Mouse (Mus musculus) cerebellum, adult 8-10 months (tissue): ENCODE measurements around the gene Snap47.
"Not testable (repeated sequence)": the region's sequence is repeated elsewhere in the genome, so short reads cannot be mapped to it uniquely, and the experiment has no call there.

Experiments
- DNase-seq: peaks from one replicate; pipeline ENCODE4 v3.0.0; 2022

Gene Snap47

DNA sequence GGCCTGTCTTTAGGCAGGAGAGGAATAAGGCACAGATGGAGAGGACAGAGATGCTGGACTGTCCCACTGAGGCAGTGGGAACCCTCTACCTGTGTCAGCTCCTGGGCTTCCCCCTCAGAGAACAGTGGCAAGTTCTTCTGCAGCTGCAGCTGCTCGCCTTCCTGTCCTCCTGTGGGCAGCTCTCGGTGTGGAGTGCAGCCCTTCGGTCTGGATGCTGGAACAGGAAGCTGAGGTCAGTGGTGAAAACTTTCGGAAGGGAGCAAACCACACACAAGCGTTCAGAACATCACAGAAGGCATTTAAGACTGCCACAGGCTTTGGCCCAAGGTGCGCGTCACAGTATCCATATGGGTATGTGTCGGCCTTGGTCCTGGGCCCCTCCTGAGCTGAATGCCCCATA, 29.6 kb downstream of the Snap47 start:
- no peak for DNase-seq

DNA sequence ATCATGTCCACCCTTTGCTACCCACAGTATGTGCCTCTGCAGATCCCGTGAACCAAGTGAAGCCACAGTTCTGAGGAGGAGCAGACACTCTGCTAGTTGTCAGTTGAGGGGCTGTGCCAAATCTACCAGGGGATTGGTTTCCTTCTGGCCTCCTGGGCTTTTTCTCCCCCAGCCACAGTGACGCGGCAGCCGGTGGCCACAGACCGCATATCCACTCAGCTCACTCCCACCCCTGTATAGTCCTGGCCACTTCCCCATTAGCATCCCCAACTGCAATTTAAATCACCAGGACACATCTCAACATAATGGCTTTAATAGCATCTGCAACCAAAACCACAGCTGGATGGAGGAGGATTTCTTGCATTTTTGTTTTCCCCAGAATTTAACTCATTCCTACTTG, 32.3 kb downstream of the Snap47 start:
- no peak for DNase-seq

DNA sequence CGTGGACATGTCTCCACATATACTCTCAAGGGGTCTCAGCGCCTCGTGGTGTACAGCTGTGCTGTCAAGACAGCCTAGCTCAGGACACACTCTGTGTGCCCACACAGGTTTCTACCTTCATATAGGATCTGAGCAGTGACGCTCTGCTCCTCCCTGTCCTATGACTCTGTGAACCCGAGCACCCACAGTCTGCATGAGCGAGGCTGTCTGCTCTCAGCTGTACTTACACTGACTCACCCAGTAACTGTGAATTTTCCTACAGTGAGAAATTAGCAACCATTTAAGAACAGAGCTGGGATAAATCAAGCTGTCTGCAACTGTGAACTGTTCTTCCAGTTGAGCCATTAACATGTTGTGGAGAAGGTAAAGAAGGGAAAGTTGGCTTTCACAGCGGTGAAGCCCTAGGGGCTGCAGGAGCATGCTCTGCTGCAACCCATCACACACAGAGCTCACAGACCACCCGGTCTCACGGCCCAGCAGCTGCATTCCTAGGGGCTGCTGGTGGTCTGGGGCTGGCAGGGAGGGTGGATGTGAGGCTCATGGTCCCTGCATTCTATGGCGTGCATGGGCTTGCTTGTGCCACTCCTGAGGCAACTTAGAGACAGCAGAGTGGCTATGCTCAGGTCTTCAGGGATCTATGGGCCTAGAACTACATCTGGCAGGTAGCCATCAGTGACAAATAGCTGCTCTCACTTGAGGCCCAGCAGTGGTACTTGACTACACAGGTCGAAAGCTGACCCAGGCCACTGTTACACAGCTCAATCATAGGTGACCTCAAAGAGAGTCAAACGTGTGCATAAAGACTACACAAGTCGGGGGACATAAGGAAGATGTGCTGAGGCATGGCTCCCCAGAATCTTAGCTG, 37.8 kb downstream of the Snap47 start:
- no peak for DNase-seq

DNA sequence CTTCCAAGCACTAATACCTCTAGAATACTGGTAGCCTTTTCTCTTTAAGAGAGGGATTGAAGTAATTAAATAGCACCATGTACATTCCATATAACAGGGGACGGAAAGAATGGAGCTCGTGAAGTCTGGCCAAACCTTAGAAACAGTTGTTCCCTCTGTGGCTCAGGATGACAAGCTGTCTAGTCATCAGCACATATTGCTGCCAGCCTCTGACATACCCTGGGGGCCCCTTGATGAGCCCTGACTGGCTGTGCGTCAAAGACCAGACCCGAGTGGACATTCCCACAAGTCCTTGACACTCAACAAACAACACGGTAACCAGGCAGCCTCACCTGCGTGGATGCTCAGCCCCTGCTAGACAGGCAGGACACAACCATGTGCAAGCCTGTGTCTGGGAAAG, 38.9 kb downstream of the Snap47 start:
- DNase-seq: no peak

GRCm38 (mm10) chr11:59410851-59411250, 40.1 kb downstream of the Snap47 start:
- DNase-seq: no peak

DNA sequence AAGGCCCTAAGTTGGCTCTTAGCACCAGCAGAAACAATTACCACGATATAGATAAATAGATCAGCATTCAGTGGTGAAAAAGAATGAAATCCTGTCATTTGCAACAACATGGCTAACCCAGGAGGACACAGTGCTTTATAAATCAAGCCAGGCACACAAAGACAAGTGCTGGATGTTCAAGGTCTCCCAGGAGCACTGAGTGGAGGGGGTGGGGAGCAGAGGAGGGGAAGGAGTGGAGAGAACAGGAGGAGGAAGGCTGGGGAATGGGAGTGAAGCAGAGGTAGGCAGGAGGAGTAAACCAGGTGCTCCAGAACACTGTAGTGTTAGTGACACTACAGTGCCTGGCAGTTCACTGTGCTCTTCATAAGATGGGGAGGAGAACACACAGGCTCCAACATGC, 45.2 kb downstream of the Snap47 start:
- no peak for DNase-seq

DNA sequence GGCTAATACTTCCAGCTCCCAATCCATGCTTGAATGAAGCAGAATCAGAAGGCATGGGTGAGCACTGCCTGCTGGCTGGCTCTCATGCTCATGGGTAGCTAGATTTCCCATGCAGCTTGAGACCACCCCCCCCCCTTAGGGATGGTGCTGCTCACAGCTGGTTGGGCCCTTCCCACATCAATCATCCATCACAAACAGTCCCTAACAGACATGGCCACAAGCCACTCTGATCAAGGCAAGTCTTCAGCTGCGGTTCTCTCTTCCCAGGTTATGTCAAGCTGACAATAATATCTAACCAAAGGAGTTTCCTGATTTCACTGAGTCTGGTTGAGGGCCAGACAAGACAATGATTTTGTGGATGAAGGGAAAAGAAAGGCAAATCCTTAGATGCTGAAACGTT, 50.1 kb downstream of the Snap47 start:
- no peak for DNase-seq

GRCm38 (mm10) chr11:59399830-59400229, 51.2 kb downstream of the Snap47 start:
- no peak for DNase-seq

DNA sequence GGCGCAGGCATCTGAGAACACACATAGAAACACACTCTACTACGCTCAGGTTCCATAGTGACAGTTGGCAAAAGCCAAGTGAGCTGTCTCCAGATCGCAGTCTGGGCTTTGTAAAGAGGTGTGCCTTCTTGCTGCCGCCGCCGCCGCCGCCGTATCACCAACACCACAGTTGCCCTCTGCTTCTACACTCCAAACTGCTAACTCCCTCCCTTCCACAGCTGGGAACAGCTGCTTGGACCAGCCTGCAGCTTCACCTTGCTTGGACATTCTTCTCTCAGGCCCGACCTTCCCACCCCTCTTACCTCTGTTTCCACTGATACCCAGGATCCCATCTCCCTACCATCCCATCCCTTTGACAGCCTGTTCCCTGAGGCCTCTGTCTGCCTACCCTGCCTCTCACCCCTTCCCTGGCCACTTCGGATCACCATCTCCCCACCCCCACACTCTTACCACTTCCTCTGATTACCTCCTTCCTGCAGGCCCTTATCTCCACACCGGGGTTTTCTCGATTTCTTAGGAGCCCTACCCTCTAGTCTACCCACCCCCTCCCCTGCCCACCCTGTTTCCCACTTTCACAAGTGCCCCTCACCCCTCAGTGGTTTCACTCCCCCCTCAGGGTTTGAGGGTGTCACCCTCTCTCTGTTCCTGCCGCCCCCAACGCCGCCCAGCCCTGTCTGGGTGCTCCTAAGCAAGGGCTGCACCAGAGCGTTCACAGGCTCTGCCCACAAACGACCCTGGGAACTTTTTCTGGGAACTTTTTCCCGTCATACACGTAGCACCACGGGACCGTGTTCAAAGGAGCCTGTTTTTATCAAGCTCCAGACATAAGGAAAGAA, 53.2 kb downstream of the Snap47 start:
- no peak for DNase-seq

- DNase-seq: no peak
Measured at GRCm38 (mm10) chr11:59394451-59394850, 56.5 kb downstream of the Snap47 start.

DNA sequence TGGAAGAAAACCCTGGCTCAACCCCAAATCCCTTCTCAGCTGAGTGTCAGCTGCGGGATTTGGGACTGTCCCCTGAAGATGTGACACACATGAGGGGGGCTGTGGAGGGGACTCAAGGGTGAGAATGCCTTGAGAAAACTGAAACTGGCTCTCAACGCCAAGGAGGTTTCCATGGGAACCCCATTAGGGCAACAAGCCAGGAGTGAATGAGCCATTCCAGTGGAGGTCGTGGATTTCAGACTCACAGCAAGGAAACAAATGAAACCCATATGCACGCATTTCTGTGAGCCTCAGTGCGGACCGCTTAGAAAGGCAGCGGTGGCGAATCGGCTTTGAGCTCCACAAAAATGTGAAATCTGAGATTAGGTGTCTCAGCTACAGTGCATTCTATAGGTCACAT, 57.4 kb downstream of the Snap47 start:
- DNase-seq: no peak

GRCm38 (mm10) chr11:59392300-59392699, 58.7 kb downstream of the Snap47 start:
- no peak for DNase-seq

DNA sequence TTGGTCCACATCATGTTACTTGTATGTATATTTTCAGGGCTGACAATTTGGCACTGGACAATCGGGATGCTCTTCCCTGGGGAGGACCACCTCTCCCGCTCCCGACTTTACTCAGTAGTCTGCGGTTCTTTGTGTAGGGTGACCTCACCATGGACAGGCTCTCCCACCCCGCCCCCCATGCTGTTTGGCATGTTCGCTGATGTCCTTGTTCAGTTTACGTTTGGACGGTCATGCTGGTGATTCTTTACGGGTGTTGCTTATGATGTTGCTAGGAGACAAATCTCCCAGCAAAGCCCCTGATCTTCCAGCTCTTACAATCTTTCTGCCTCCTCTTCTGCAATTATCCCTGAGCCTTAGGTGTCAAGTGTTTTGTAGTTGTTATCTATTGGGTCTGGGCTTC, 60.5 kb downstream of the Snap47 start:
- no peak for DNase-seq

- no peak for DNase-seq
Measured at GRCm38 (mm10) chr11:59389617-59390016, 61.4 kb downstream of the Snap47 start.

DNA sequence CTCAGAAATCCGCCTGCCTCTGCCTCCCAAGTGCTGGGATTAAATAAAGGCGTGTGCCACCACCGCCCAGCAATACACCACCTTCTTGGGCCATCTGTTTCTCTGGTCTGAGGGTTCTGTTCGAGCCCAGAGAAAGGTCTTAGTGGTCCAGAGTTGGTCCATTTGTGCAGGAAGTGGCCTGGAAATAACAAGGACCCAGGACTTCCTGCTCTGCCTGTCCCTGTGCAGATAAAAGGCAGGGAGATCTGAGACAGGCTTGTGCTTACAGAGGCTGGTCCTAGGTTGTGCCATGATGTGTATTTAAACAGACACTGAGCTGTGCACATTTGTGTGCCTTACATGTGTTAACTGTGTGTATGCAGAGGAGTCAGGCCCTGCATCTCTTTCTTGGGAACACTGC, 62.2 kb downstream of the Snap47 start:
- no peak for DNase-seq

GRCm38 (mm10) chr11:59387471-59387870, 63.5 kb downstream of the Snap47 start:
- DNase-seq: no peak

DNA sequence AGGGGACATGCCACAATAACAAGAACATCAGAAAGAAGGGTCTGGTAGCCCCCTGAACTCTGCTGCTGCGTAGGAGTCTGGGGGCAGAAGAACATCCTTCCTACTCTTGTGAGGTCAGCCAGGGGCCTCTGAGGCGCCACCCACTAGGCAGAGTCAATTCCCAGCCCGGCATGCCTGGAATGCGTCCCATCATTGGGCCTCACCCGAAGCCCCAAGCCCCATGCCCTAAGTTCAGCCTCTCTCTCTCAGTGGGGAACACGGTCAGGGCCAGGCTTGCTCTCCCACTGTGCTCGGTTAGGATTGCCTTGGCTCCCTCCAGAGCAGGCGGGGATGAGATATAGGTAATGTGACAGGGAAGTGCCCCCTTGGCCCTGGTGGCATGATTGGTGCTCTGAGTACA, 65.9 kb downstream of the Snap47 start:
- no peak for DNase-seq

DNA sequence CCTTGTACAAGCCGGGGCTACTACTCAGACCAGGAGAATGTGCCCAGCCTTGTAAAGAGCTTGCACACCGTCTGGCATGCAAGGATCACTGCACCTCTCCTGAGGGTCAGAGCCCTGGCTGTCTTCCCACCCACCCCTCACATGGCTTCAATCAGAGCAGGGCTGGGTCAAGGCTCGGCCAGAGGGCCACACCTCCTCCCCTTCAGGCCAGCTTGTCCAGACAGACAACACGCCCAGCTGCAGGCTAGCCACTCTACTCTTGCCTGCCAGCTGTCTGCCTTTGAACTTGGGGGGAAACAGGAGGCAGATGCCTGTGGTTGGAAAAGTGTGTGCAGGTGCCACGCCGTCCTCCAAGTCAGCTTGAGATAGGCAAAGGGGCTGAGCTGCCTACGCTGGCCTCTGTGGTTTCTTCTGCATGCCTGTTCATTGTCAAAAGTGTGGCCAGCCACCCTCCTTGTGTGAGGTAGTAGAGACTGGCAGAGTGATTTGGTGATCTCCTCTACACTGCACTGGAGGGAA, 66.5 kb downstream of the Snap47 start:
- no peak for DNase-seq

DNA sequence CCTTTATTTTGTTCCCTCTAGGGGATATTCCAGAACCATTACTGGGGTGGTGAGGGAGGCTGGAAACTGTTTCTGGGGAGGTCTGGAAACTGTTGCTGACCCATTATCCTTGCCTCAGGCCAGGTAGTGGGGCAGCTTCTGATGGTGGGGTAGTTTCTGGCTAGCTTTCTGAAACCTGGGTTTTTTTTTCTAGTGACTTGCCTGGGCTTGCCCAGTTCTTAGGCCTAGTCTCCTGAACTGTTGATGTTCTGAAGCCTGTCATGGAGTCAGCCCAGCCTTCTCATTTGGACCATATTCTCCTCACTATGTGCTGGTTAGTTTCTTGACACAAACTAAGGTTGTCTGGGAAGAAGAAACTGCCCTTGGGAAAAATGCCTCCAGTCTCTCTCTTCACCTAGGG, 71.4 kb downstream of the Snap47 start:
- no peak for DNase-seq

DNA sequence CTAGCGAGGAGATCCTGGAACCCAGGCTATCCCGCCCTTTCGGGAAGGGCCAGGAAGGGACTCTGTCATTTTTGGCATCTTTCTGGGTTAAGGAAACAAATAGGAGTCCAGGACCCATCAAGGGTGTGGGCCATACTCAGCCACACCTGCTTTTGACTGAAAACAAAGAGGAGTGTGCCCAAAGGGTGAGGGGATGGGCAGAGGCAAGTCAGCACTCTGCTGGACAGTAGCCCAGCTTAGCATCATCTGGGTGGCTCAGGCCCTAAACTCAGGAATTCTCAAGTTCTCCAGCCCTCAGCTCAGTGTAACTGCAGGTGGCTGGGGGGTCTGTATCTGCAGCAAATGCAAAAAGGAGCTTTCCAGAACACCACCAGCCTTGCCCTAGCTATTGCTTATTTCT, 73.0 kb downstream of the Snap47 start:
- DNase-seq: no peak

DNA sequence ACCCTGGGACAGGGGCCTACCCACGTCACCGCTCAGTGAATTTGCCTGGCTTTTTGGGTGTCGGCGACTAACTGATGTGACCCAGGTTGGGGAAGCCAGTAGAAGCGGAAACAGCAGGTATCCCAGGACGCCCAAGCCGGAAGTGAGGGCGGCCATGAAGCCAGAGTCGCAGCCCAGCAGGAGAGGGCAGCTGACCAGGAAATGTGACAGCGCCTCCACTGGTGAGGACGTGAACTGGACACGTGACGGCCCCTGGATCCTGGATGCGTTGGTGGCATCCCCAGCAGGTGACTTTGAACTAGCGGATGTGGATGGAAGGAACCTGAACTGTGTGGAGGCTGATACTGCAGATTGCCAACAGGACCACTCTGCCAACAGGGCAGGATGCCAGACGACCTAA, 75.5 kb downstream of the Snap47 start, which contains the start of gene Prss38:
Gene Prss38, minus strand, starts transcription at position 183 of the 400 bp plus-strand sequence.
- DNase-seq: no peak

DNA sequence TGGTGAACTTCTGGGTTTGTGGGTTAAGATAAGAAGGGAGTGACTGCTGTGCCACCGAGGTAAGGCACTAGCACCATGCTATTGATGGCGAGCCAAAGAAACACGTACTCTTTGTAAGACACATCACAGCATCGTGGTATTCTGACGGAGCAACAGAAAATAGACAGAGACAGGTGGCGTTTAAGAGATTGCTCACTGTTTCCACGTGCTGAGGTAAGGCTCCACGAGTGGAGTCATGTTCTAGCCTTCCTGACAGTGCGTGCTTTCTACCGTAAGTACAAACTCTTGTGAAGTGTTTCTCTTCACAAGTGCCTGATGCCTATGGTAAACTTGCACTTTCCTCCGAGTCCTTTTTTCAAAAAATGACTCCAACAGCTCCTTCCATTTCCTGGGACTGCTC, 81.1 kb downstream of the Snap47 start:
- DNase-seq: no peak

DNA sequence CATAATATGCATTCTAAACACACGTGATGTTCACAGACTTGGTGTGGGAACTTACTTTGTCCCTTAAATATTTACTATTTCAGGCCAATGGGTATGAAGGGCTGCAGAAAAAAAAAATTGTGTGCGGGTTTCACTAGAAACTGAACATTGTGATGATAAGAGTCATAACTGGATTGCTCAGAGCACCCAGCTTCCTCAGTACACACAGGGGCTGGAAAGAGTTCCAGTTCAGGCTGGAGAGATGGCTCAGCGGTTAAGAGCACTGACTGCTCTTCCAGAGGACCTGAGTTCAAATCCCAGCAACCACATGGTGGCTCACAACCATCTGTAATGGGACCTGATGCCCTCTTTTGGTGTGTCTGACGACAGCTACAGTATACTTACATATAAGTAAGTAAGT, 83.0 kb downstream of the Snap47 start:
- DNase-seq: not testable (repeated sequence)

DNA sequence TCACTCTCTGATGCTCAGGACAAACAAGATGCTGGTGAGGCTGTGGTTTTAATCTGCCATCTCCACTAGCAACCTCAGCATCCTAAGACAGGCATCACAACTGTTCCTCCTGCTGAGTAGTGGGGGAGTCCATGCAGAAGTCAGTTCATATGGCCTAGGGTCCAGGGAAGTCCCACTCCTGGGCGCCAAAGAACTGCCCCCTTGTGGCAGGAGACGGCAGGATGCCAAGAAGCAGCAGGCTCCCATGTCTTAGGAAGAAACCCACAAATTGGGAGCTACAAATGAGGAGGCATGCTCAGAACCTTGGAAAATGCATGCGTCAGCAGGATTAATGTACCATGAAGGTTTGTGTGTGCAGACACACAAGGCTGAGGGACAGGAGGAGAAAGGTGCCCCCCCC, 84.4 kb downstream of the Snap47 start:
- DNase-seq: no peak
